ENCODE assay signal across 8 mouse cellular contexts in the genomic region with DNA sequence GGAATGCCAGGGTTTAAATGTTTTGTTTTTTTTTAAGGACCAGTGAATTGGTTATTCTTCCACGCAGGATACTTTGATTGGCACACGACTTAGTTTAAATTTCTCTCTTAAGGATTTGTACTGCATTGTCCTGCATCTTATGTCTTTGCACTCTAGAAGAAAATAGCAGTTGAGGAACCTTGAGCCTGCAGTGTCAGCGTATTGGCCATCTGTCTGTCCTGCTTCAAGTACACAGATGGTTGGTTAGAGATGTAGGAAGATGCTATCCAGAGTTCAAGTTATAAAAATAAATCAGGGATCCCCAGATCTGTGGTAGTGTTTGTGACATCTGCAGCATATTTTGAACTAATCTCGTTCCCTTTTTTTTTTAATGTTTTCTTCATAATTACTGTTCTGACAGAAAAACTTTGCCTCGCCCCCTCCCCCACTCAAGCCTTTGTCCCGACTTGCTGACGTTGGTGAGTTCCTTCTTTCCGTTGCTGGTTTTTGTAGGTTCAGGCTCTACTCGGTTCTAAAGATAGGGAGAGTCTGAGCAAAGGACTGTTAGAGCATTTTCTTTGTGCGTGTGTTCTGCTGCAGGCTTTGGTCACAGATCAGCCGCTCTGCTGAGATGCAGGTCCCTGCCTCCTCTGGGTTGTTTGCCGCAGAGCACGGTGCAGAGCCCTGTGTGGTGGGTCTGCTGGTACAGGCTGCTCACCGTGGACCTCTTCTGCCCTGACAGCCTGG. TPM values are rescaled to one million over a fixed set of nuclear protein-coding genes. Genes with fewer than 3 reads are reported as not detected.
DNase-seq lines count a peak whose midpoint lies in the region; ATAC-seq and TF ChIP-seq lines count a peak whose summit lies in the region.

No protein-coding gene starts in this region.

- TF ChIP-seq EP300 in CH12.LX (IDR thresholded peaks at IDR 0.05; ENCODE audit: low read length) = 0 out of 2 replicates have a peak, but pooled peaks have one; percentile 29

- no peaks in the 10 kb centered on the region for H3K36me3 ChIP-seq in kidney, embryonic 15.5 days
- H3K36me3 ChIP-seq in kidney, adult 2 months (ENCODE audit: control insufficient read depth, insufficient read depth, low read length) = no peaks in the 10 kb centered on the region
- peaks cover 0 to 7% of the 10 kb centered on the region in 2 experiments for H3K36me3 ChIP-seq in CH12.LX (replicated peaks in 1 of 2; ENCODE audit: control insufficient read depth in 1 of 2, insufficient read depth in 1 of 2, low read length in 1 of 2)
- no peaks in the 10 kb centered on the region for H3K36me3 ChIP-seq in embryonic facial prominence, embryonic 13.5 days
- no peaks in the 10 kb centered on the region for H3K36me3 ChIP-seq in hindbrain, embryonic 15.5 days
- no peaks in the 10 kb centered on the region for H3K36me3 ChIP-seq in midbrain, embryonic 14.5 days (ENCODE audit: control insufficient read depth, insufficient read depth, low read length)

- H3K9me3 ChIP-seq in kidney, embryonic 15.5 days (replicated peaks) = no peaks in the 10 kb centered on the region
- H3K9me3 ChIP-seq in CH12.LX (replicated peaks; ENCODE audit: low read length) = no peaks in the 10 kb centered on the region
- H3K9me3 ChIP-seq in embryonic facial prominence, embryonic 13.5 days = no peaks in the 10 kb centered on the region
- H3K9me3 ChIP-seq in hindbrain, embryonic 15.5 days = no peaks in the 10 kb centered on the region
- no peaks in the 10 kb centered on the region for H3K9me3 ChIP-seq in midbrain, embryonic 14.5 days (ENCODE audit: control insufficient read depth, low read length)

- H3K79me2 ChIP-seq in CH12.LX (replicated peaks; ENCODE audit: control insufficient read depth, extremely low read depth, insufficient read depth, poor library complexity, severe bottlenecking) = peaks cover 40% of the 10 kb centered on the region

- no peaks in the 10 kb centered on the region for H3K27me3 ChIP-seq in kidney, embryonic 15.5 days
- H3K27me3 ChIP-seq in kidney, adult 2 months (replicated peaks; ENCODE audit: control insufficient read depth, insufficient read depth, low read length) = no peaks in the 10 kb centered on the region
- peaks cover 6% of the 10 kb centered on the region for H3K27me3 ChIP-seq in CH12.LX (replicated peaks)
- 0 out of 2 replicates have a peak, but pooled peaks cover 3% of the 10 kb centered on the region for H3K27me3 ChIP-seq in embryonic facial prominence, embryonic 13.5 days
- H3K27me3 ChIP-seq in hindbrain, embryonic 15.5 days = no peaks in the 10 kb centered on the region
- no peaks in the 10 kb centered on the region for H3K27me3 ChIP-seq in midbrain, embryonic 14.5 days (ENCODE audit: control insufficient read depth, insufficient read depth, low read length)

- in situ Hi-C loops in CH12.LX (cut with MboI; ENCODE audit: low pct_ligation_motif_present, low pct_unique_long_range_greater_than_20kb, low sequenced_read_pairs) = loop anchor here (5.0 kb wide), 1 partner anchor 37 kb away; no protein-coding TSS in a partner anchor

- dilution Hi-C loops in CH12.LX (cut with MboI; ENCODE audit: extremely low pct_ligation_motif_present, extremely low pct_unique_long_range_greater_than_20kb, low sequenced_read_pairs) = no loop called here

- H3K4me2 ChIP-seq in kidney, embryonic 15.5 days = peak overlapping the region; percentile 83
- peak overlapping the region; percentile 94 for H3K4me2 ChIP-seq in CH12.LX (ENCODE audit: insufficient read depth, low read depth, poor library complexity, severe bottlenecking)
- H3K4me2 ChIP-seq in embryonic facial prominence, embryonic 13.5 days = peak overlapping the region; percentile 86
- H3K4me2 ChIP-seq in hindbrain, embryonic 15.5 days = peak overlapping the region; percentile 55
- peak overlapping the region; percentile 56 for H3K4me2 ChIP-seq in midbrain, embryonic 14.5 days (ENCODE audit: low read length)

- 36% methylated on average over 14 of the region's 14 CpGs for WGBS in kidney, embryonic 15.5 days
- WGBS in kidney, adult 2 months = 53% methylated on average over 14 of the region's 14 CpGs
- 26% methylated on average over 14 of the region's 14 CpGs for WGBS in embryonic facial prominence, embryonic 13.5 days
- WGBS in hindbrain, embryonic 15.5 days = 20% methylated on average over 14 of the region's 14 CpGs
- 19% methylated on average over 14 of the region's 14 CpGs for WGBS in midbrain, embryonic 14.5 days

- ATAC-seq in kidney, embryonic 15.5 days (replicated peaks; ENCODE audit: low FRiP score) = no peak
- ATAC-seq in embryonic facial prominence, embryonic 13.5 days (ENCODE audit: insufficient number of reproducible peaks, insufficient read depth, low FRiP score, low TSS enrichment, low read depth) = no peak
- ATAC-seq in hindbrain, embryonic 15.5 days (ENCODE audit: low FRiP score, low read depth) = no peak
- no peak for ATAC-seq in midbrain, embryonic 14.5 days (ENCODE audit: low FRiP score, low TSS enrichment)

- H3K9ac ChIP-seq in kidney, embryonic 15.5 days = no peak overlapping the region
- peak overlapping the region; percentile 21; the same call in 1 of the 2 replicates for H3K9ac ChIP-seq in CH12.LX (ENCODE audit: insufficient read depth, low read depth)
- H3K9ac ChIP-seq in embryonic facial prominence, embryonic 13.5 days = peak overlapping the region; percentile 58
- H3K9ac ChIP-seq in hindbrain, embryonic 15.5 days = peak overlapping the region; percentile 42
- H3K9ac ChIP-seq in midbrain, embryonic 14.5 days (replicated peaks; ENCODE audit: low read length) = peak overlapping the region; percentile 53

- H3K27ac ChIP-seq in kidney, embryonic 15.5 days = peak overlapping the region; percentile 32; the same call in 1 of the 2 replicates
- no peak overlapping the region for H3K27ac ChIP-seq in kidney, adult 2 months (ENCODE audit: insufficient read depth, low read depth, low read length)
- H3K27ac ChIP-seq in CH12.LX (ENCODE audit: insufficient read depth, low read depth) = no peak overlapping the region
- no peak overlapping the region for H3K27ac ChIP-seq in embryonic facial prominence, embryonic 13.5 days
- H3K27ac ChIP-seq in hindbrain, embryonic 15.5 days (replicated peaks) = peak overlapping the region; percentile 16; the same call in 1 of the 2 replicates
- peak overlapping the region; percentile 58 for H3K27ac ChIP-seq in midbrain, embryonic 14.5 days (replicated peaks; ENCODE audit: low read depth, low read length)

- TF ChIP-seq RAD21 in CH12.LX (IDR thresholded peaks at IDR 0.05; ENCODE audit: low read depth, low read length) = no peak

- no peak for TF ChIP-seq POLR2A in kidney, adult 2 months (IDR thresholded peaks at IDR 0.05; ENCODE audit: low read depth, low read length)
- no peak for TF ChIP-seq POLR2A in CH12.LX (IDR thresholded peaks at IDR 0.05; ENCODE audit: low read depth, low read length)

- H3K4me3 ChIP-seq in kidney, embryonic 15.5 days (replicated peaks) = peak overlapping the region; percentile 20
- H3K4me3 ChIP-seq in kidney, adult 2 months (ENCODE audit: insufficient read depth, low read depth, low read length) = no peak overlapping the region
- peak overlapping the region; percentile 19 to 87 (median 26) for H3K4me3 ChIP-seq in CH12.LX (replicated peaks in 1 of 3; ENCODE audit: low read depth in 2 of 3, low read length in 2 of 3, poor library complexity in 1 of 3)
- H3K4me3 ChIP-seq in embryonic facial prominence, embryonic 13.5 days = peak overlapping the region; percentile 93
- peak overlapping the region; percentile 90 for H3K4me3 ChIP-seq in hindbrain, embryonic 15.5 days
- H3K4me3 ChIP-seq in midbrain, embryonic 14.5 days (replicated peaks; ENCODE audit: low read depth, low read length) = peak overlapping the region; percentile 89

- peaks cover 35% of the 10 kb centered on the region for H3K4me1 ChIP-seq in kidney, embryonic 15.5 days
- H3K4me1 ChIP-seq in kidney, adult 2 months (ENCODE audit: control insufficient read depth, insufficient read depth, low read length) = peaks cover 3% of the 10 kb centered on the region; the same call in 1 of the 2 replicates
- peaks cover 11 to 55% of the 10 kb centered on the region in 2 experiments; a peak in 3 of 4 replicates for H3K4me1 ChIP-seq in CH12.LX (ENCODE audit: control insufficient read depth in 1 of 2, insufficient read depth in 2 of 2)
- H3K4me1 ChIP-seq in embryonic facial prominence, embryonic 13.5 days = peaks cover 31% of the 10 kb centered on the region
- peaks cover 46% of the 10 kb centered on the region for H3K4me1 ChIP-seq in hindbrain, embryonic 15.5 days (replicated peaks)
- peaks cover 29% of the 10 kb centered on the region for H3K4me1 ChIP-seq in midbrain, embryonic 14.5 days (ENCODE audit: control insufficient read depth, insufficient read depth, low read length)

- no peak for TF ChIP-seq CTCF in kidney, adult 2 months (conservative IDR thresholded peaks at IDR 0.05; ENCODE audit: insufficient read depth, insufficient read length, low read depth, low read length)
- no peak for TF ChIP-seq CTCF in CH12.LX (conservative IDR thresholded peaks at IDR 0.05 in 1 of 2, IDR thresholded peaks at IDR 0.05 in 1 of 2; ENCODE audit: low read depth in 2 of 2, low read length in 2 of 2)

- no peak for DNase-seq in kidney, adult 2 months
- DNase-seq in CH12.LX (ENCODE audit: extremely low read depth) = no peak
- peak; percentile 46 for DNase-seq in midbrain, embryonic 14.5 days
- DNase-seq in ovary, postnatal 36 days (ENCODE audit: low spot score) = no peak
- DNase-seq in urinary bladder, postnatal 14 days (ENCODE audit: low spot score) = no peak

TF ChIP-seq in CH12.LX, 34 proteins besides CTCF, POLR2A, EP300 and RAD21 (continues in another document):
- no peak for TF ChIP-seq JUN (IDR thresholded peaks at IDR 0.05; ENCODE audit: insufficient read depth, low read depth, low read length)
- TF ChIP-seq CHD2 (IDR thresholded peaks at IDR 0.05; ENCODE audit: low read length) = peak; percentile 79; the same call in 1 of the 2 replicates
- TF ChIP-seq BHLHE40 (IDR thresholded peaks at IDR 0.05; ENCODE audit: low read depth, low read length) = no peak
- 0 out of 2 replicates have a peak, but pooled peaks have one; percentile 20 for TF ChIP-seq ZNF384 (IDR thresholded peaks at IDR 0.05; ENCODE audit: low read depth, low read length)
- no peak for TF ChIP-seq TBP (conservative IDR thresholded peaks at IDR 0.05; ENCODE audit: low read depth, low read length)
- 0 out of 2 replicates have a peak, but pooled peaks have one; percentile 23 for TF ChIP-seq MEF2A (IDR thresholded peaks at IDR 0.05; ENCODE audit: borderline replicate concordance, low read depth, low read length)
- no peak for TF ChIP-seq UBTF (IDR thresholded peaks at IDR 0.05; ENCODE audit: low read depth, low read length)

RNA-seq across cellular contexts. Expression of gene Dip2b, which starts 2.2 kb away (rescaled TPM):
- polyA plus RNA-seq in kidney, embryonic 15.5 days (2015; fragmentation: Nextera tagmentation; extraction: Ambion mirVana) = 10.4 and 11.6 TPM in 2 replicates
- polyA plus RNA-seq in kidney, adult 2 months (2012; rRNA removed) = 4.7 and 5.4 TPM in 2 replicates
- 15.1 and 16.7 TPM in 2 replicates for total RNA-seq in CH12.LX (2012; rRNA removed)
- total RNA-seq in CH12.LX (2014; rRNA removed) = 13.0 and 15.7 TPM in 2 replicates
- 14.3 and 18.2 TPM in 2 replicates for polyA plus RNA-seq in CH12.LX (2012; ENCODE audit: insufficient read length, low read depth)
- polyA plus RNA-seq in embryonic facial prominence, embryonic 13.5 days (2015; fragmentation: Nextera tagmentation; extraction: Ambion mirVana) = 13.0 and 13.1 TPM in 2 replicates
- 16.7 and 17.5 TPM in 2 replicates for polyA plus RNA-seq in hindbrain, embryonic 15.5 days (2015; fragmentation: Nextera tagmentation; extraction: Ambion mirVana)
- polyA plus RNA-seq in midbrain, embryonic 14.5 days (2014; fragmentation: Nextera tagmentation; extraction: Ambion mirVana) = 30.1 and 31.1 TPM in 2 replicates

Comparison
In these comparisons a context has a peak if more than half of its experiments do, and no peak if none do; other contexts are left out.
1. H3K27ac ChIP-seq: peak in kidney, embryonic 15.5 days (single experiment), hindbrain, embryonic 15.5 days (single experiment) and midbrain, embryonic 14.5 days (single experiment); none in kidney, adult 2 months (single experiment), CH12.LX (single experiment) and embryonic facial prominence, embryonic 13.5 days (single experiment).
2. Peak in every context shown above with its lines, with median percentiles within 50 percentile points of each other: H3K4me2 ChIP-seq.